14 mouse cellular contexts compared by ENCODE assay signal in genomic region chr11:97738703-97739102, GRCm38 (mm10). TPM values are rescaled to one million over a fixed set of nuclear protein-coding genes. Genes with fewer than 3 reads are reported as not detected.
DNase-seq lines count a peak whose midpoint lies in the region; ATAC-seq and TF ChIP-seq lines count a peak whose summit lies in the region.
"Had no signal": no experiment of that assay in that cellular context is flagged by ENCODE, and none has a peak within 500 bp of the region (broad histone marks: within the 10 kb centered on the region; RNA-seq: fewer than 3 reads in every experiment).

No protein-coding gene starts in this region.

- 67% methylated on average over 6 of the region's 6 CpGs for WGBS in forebrain, postnatal 0 days
- 66% methylated on average over 6 of the region's 6 CpGs for WGBS in forebrain, embryonic 12.5 days
- 68% methylated on average over 6 of the region's 6 CpGs for WGBS in midbrain, postnatal 0 days
- WGBS in midbrain, embryonic 15.5 days = 70% methylated on average over 6 of the region's 6 CpGs
- 63% methylated on average over 6 of the region's 6 CpGs for WGBS in bone marrow, adult 2 months
- 63% methylated on average over 6 of the region's 6 CpGs for WGBS in intestine, embryonic 16.5 days

- TF ChIP-seq CTCF in forebrain, postnatal 0 days (IDR thresholded peaks at IDR 0.05; ENCODE audit: low read depth) = peak; percentile 46
- peak; percentile 56 for TF ChIP-seq CTCF in midbrain, postnatal 0 days (IDR thresholded peaks at IDR 0.05)
- TF ChIP-seq CTCF in bone marrow, adult 2 months (IDR thresholded peaks at IDR 0.05; ENCODE audit: control insufficient read depth, insufficient read depth, low read length) = peak; percentile 44; the same call in 1 of the 2 replicates

- no peaks in the 10 kb centered on the region for H3K9me3 ChIP-seq in forebrain, postnatal 0 days (ENCODE audit: low read length)
- H3K9me3 ChIP-seq in forebrain, embryonic 12.5 days = no peaks in the 10 kb centered on the region
- no peaks in the 10 kb centered on the region for H3K9me3 ChIP-seq in midbrain, postnatal 0 days (ENCODE audit: low read length)
- no peaks in the 10 kb centered on the region for H3K9me3 ChIP-seq in midbrain, embryonic 15.5 days
- no peaks in the 10 kb centered on the region for H3K9me3 ChIP-seq in intestine, embryonic 16.5 days (ENCODE audit: control insufficient read depth, low read length)
- H3K9me3 ChIP-seq: hindbrain, embryonic 15.5 days; liver, embryonic 13.5 days; midbrain, embryonic 13.5 days had no signal

- no peak for ATAC-seq in forebrain, postnatal 0 days
- ATAC-seq in forebrain, embryonic 12.5 days (ENCODE audit: low FRiP score) = no peak
- no peak for ATAC-seq in midbrain, postnatal 0 days (ENCODE audit: low FRiP score)
- ATAC-seq in midbrain, embryonic 15.5 days (replicated peaks) = no peak
- ATAC-seq in intestine, embryonic 16.5 days = no peak
- ATAC-seq: midbrain, embryonic 13.5 days had no signal

- no peak for DNase-seq in forebrain, postnatal 0 days
- DNase-seq in midbrain, postnatal 0 days (ENCODE audit: low spot score) = no peak
- peak; percentile 29 for DNase-seq in retina, postnatal 1 day
- no peak for DNase-seq in cerebellum, postnatal 10 days
- DNase-seq: adrenal gland, postnatal 14 days; cerebellum, postnatal 14 days; liver, embryonic 13.5 days had no signal

- H3K27ac ChIP-seq in forebrain, postnatal 0 days (ENCODE audit: low read depth, low read length) = no peak overlapping the region
- H3K27ac ChIP-seq in forebrain, embryonic 12.5 days = no peak overlapping the region
- no peak overlapping the region for H3K27ac ChIP-seq in midbrain, postnatal 0 days (ENCODE audit: low read depth, low read length)
- H3K27ac ChIP-seq in midbrain, embryonic 15.5 days = no peak overlapping the region
- H3K27ac ChIP-seq in bone marrow, adult 2 months (ENCODE audit: control insufficient read depth, insufficient read depth, low read depth, low read length, poor library complexity) = no peak overlapping the region
- H3K27ac ChIP-seq in intestine, embryonic 16.5 days (ENCODE audit: low read length) = no peak overlapping the region
- H3K27ac ChIP-seq: hindbrain, embryonic 15.5 days; liver, embryonic 13.5 days; midbrain, embryonic 13.5 days had no signal

- no peak for TF ChIP-seq POLR2A in bone marrow, adult 2 months (IDR thresholded peaks at IDR 0.05; ENCODE audit: borderline replicate concordance, control insufficient read depth, low read depth, low read length)

- H3K4me2 ChIP-seq in forebrain, postnatal 0 days (ENCODE audit: low read depth) = no peak overlapping the region
- no peak overlapping the region for H3K4me2 ChIP-seq in forebrain, embryonic 12.5 days
- H3K4me2 ChIP-seq in midbrain, postnatal 0 days (ENCODE audit: low read depth, low read length, poor library complexity, severe bottlenecking) = no peak overlapping the region
- H3K4me2 ChIP-seq in midbrain, embryonic 15.5 days = no peak overlapping the region
- H3K4me2 ChIP-seq in intestine, embryonic 16.5 days (ENCODE audit: low read depth, low read length) = no peak overlapping the region
- H3K4me2 ChIP-seq: hindbrain, embryonic 15.5 days; liver, embryonic 13.5 days; midbrain, embryonic 13.5 days had no signal

- H3K36me3 ChIP-seq in forebrain, postnatal 0 days (ENCODE audit: insufficient read depth) = no peaks in the 10 kb centered on the region
- no peaks in the 10 kb centered on the region; the same call in 1 of the 2 replicates for H3K36me3 ChIP-seq in forebrain, embryonic 12.5 days (replicated peaks)
- H3K36me3 ChIP-seq in midbrain, postnatal 0 days (ENCODE audit: insufficient read depth, low read length) = no peaks in the 10 kb centered on the region
- no peaks in the 10 kb centered on the region for H3K36me3 ChIP-seq in midbrain, embryonic 15.5 days (replicated peaks)
- no peaks in the 10 kb centered on the region for H3K36me3 ChIP-seq in intestine, embryonic 16.5 days (ENCODE audit: control insufficient read depth, insufficient read depth, low read length)
- H3K36me3 ChIP-seq: hindbrain, embryonic 15.5 days; midbrain, embryonic 13.5 days had no signal

- H3K4me3 ChIP-seq in forebrain, postnatal 0 days (ENCODE audit: low read depth, low read length) = no peak overlapping the region
- no peak overlapping the region for H3K4me3 ChIP-seq in forebrain, embryonic 12.5 days (replicated peaks)
- H3K4me3 ChIP-seq in midbrain, postnatal 0 days (ENCODE audit: low read depth, low read length) = no peak overlapping the region
- no peak overlapping the region for H3K4me3 ChIP-seq in midbrain, embryonic 15.5 days
- H3K4me3 ChIP-seq in bone marrow, adult 2 months (replicated peaks; ENCODE audit: control insufficient read depth, low read depth, low read length) = no peak overlapping the region
- H3K4me3 ChIP-seq in intestine, embryonic 16.5 days (ENCODE audit: low read length) = no peak overlapping the region
- H3K4me3 ChIP-seq: hindbrain, embryonic 15.5 days; liver, embryonic 13.5 days; midbrain, embryonic 13.5 days had no signal

- H3K9ac ChIP-seq in forebrain, postnatal 0 days = no peak overlapping the region
- H3K9ac ChIP-seq in forebrain, embryonic 12.5 days = no peak overlapping the region
- H3K9ac ChIP-seq in midbrain, postnatal 0 days (replicated peaks; ENCODE audit: low read length, poor library complexity, severe bottlenecking) = no peak overlapping the region
- H3K9ac ChIP-seq in midbrain, embryonic 15.5 days = no peak overlapping the region
- no peak overlapping the region for H3K9ac ChIP-seq in intestine, embryonic 16.5 days (ENCODE audit: low read depth, low read length)
- H3K9ac ChIP-seq: hindbrain, embryonic 15.5 days; liver, embryonic 13.5 days; midbrain, embryonic 13.5 days had no signal

- peaks cover 17% of the 10 kb centered on the region for H3K4me1 ChIP-seq in forebrain, postnatal 0 days (ENCODE audit: insufficient read depth)
- peaks cover 31% of the 10 kb centered on the region for H3K4me1 ChIP-seq in forebrain, embryonic 12.5 days
- H3K4me1 ChIP-seq in midbrain, postnatal 0 days (ENCODE audit: insufficient read depth, low read length) = peaks cover 17% of the 10 kb centered on the region
- H3K4me1 ChIP-seq in midbrain, embryonic 15.5 days = peaks cover 29% of the 10 kb centered on the region
- H3K4me1 ChIP-seq in bone marrow, adult 2 months (ENCODE audit: control insufficient read depth, insufficient read depth, low read length) = peaks cover 4% of the 10 kb centered on the region
- H3K4me1 ChIP-seq in intestine, embryonic 16.5 days (ENCODE audit: control insufficient read depth, insufficient read depth, low read length) = peaks cover 15% of the 10 kb centered on the region

- no peaks in the 10 kb centered on the region for H3K27me3 ChIP-seq in forebrain, postnatal 0 days (ENCODE audit: insufficient read depth, low read length)
- H3K27me3 ChIP-seq in forebrain, embryonic 12.5 days = no peaks in the 10 kb centered on the region
- no peaks in the 10 kb centered on the region for H3K27me3 ChIP-seq in midbrain, postnatal 0 days (ENCODE audit: insufficient read depth, low read length)
- H3K27me3 ChIP-seq in midbrain, embryonic 15.5 days (replicated peaks) = no peaks in the 10 kb centered on the region
- H3K27me3 ChIP-seq in intestine, embryonic 16.5 days (replicated peaks; ENCODE audit: control insufficient read depth, insufficient read depth, low read length) = no peaks in the 10 kb centered on the region
- H3K27me3 ChIP-seq: hindbrain, embryonic 15.5 days; liver, embryonic 13.5 days; midbrain, embryonic 13.5 days had no signal

RNA-seq across cellular contexts. Expression of gene Pip4k2b, which starts 5.8 kb away (rescaled TPM):
- 131 and 146 TPM in 2 replicates for total RNA-seq in forebrain, postnatal 0 days (2014; rRNA removed)
- 4.2 and 4.6 TPM in 2 replicates for polyA plus RNA-seq in forebrain, postnatal 0 days (2015; fragmentation: Nextera tagmentation; extraction: Ambion mirVana)
- 2.7 and 2.8 TPM in 2 replicates for polyA plus RNA-seq in forebrain, embryonic 12.5 days (2016; fragmentation: Nextera tagmentation; extraction: Ambion mirVana)
- total RNA-seq in midbrain, postnatal 0 days (2014; rRNA removed) = 149 and 166 TPM in 2 replicates
- polyA plus RNA-seq in midbrain, postnatal 0 days (2015; fragmentation: Nextera tagmentation; extraction: Ambion mirVana) = 4.1 and 5.2 TPM in 2 replicates
- 4.3 and 4.9 TPM in 2 replicates for polyA plus RNA-seq in midbrain, embryonic 15.5 days (2015; fragmentation: Nextera tagmentation; extraction: Ambion mirVana)
- 9.5 and 11.7 TPM in 2 replicates for polyA plus RNA-seq in bone marrow, adult 2 months (2011; ENCODE audit: insufficient read depth, insufficient read length, low replicate concordance, missing spikeins)
- polyA plus RNA-seq in intestine, embryonic 16.5 days (2015; fragmentation: Nextera tagmentation; extraction: Ambion mirVana) = 0.71 and 0.86 TPM in 2 replicates

RNA-seq across cellular contexts. Expression of gene Cwc25, which starts 27.7 kb away (rescaled TPM):
- total RNA-seq in forebrain, postnatal 0 days (2014; rRNA removed) = 15.2 and 15.5 TPM in 2 replicates
- polyA plus RNA-seq in forebrain, postnatal 0 days (2015; fragmentation: Nextera tagmentation; extraction: Ambion mirVana) = 7.8 and 11.8 TPM in 2 replicates
- polyA plus RNA-seq in forebrain, embryonic 12.5 days (2016; fragmentation: Nextera tagmentation; extraction: Ambion mirVana) = 21.5 and 22.4 TPM in 2 replicates
- total RNA-seq in midbrain, postnatal 0 days (2014; rRNA removed) = 11.8 and 16.0 TPM in 2 replicates
- 12.0 TPM in 2 replicates for polyA plus RNA-seq in midbrain, postnatal 0 days (2015; fragmentation: Nextera tagmentation; extraction: Ambion mirVana)
- polyA plus RNA-seq in midbrain, embryonic 15.5 days (2015; fragmentation: Nextera tagmentation; extraction: Ambion mirVana) = 16.2 and 17.6 TPM in 2 replicates
- 10.4 and 11.7 TPM in 2 replicates for polyA plus RNA-seq in bone marrow, adult 2 months (2011; ENCODE audit: insufficient read depth, insufficient read length, low replicate concordance, missing spikeins)
- 11.1 and 11.9 TPM in 2 replicates for polyA plus RNA-seq in intestine, embryonic 16.5 days (2015; fragmentation: Nextera tagmentation; extraction: Ambion mirVana)

RNA-seq across cellular contexts. Expression of gene Psmb3, which starts 35.5 kb away (rescaled TPM):
- total RNA-seq in forebrain, postnatal 0 days (2014; rRNA removed) = 322 and 350 TPM in 2 replicates
- 499 and 621 TPM in 2 replicates for polyA plus RNA-seq in forebrain, postnatal 0 days (2015; fragmentation: Nextera tagmentation; extraction: Ambion mirVana)
- polyA plus RNA-seq in forebrain, embryonic 12.5 days (2016; fragmentation: Nextera tagmentation; extraction: Ambion mirVana) = 457 TPM in 2 replicates
- total RNA-seq in midbrain, postnatal 0 days (2014; rRNA removed) = 386 and 449 TPM in 2 replicates
- polyA plus RNA-seq in midbrain, postnatal 0 days (2015; fragmentation: Nextera tagmentation; extraction: Ambion mirVana) = 473 and 491 TPM in 2 replicates
- polyA plus RNA-seq in midbrain, embryonic 15.5 days (2015; fragmentation: Nextera tagmentation; extraction: Ambion mirVana) = 421 and 431 TPM in 2 replicates
- polyA plus RNA-seq in bone marrow, adult 2 months (2011; ENCODE audit: insufficient read depth, insufficient read length, low replicate concordance, missing spikeins) = 138 and 152 TPM in 2 replicates
- 419 and 429 TPM in 2 replicates for polyA plus RNA-seq in intestine, embryonic 16.5 days (2015; fragmentation: Nextera tagmentation; extraction: Ambion mirVana)

RNA-seq across cellular contexts. Expression of gene 1700001P01Rik, which starts 37.0 kb away (rescaled TPM):
- not detected in 2 replicates for total RNA-seq in forebrain, postnatal 0 days (2014; rRNA removed)
- polyA plus RNA-seq in forebrain, postnatal 0 days (2015; fragmentation: Nextera tagmentation; extraction: Ambion mirVana) = 0.27 and 0.33 TPM in 2 replicates
- 0.55 and 1.0 TPM in 2 replicates for polyA plus RNA-seq in forebrain, embryonic 12.5 days (2016; fragmentation: Nextera tagmentation; extraction: Ambion mirVana)
- total RNA-seq in midbrain, postnatal 0 days (2014; rRNA removed) = not detected in 2 replicates
- polyA plus RNA-seq in midbrain, postnatal 0 days (2015; fragmentation: Nextera tagmentation; extraction: Ambion mirVana) = 0.29 TPM in 1 of 2 replicates, not detected in the other
- polyA plus RNA-seq in midbrain, embryonic 15.5 days (2015; fragmentation: Nextera tagmentation; extraction: Ambion mirVana) = 0.50 and 1.1 TPM in 2 replicates
- not detected in 2 replicates for polyA plus RNA-seq in bone marrow, adult 2 months (2011; ENCODE audit: insufficient read depth, insufficient read length, low replicate concordance, missing spikeins)
- not detected in 2 replicates for polyA plus RNA-seq in intestine, embryonic 16.5 days (2015; fragmentation: Nextera tagmentation; extraction: Ambion mirVana)
- total RNA-seq: adrenal gland, postnatal 14 days; granulocyte monocyte progenitor cell, adult 5-6 weeks had no signal

RNA-seq across cellular contexts. Expression of gene Pcgf2, which starts 38.4 kb away (rescaled TPM):
- total RNA-seq in forebrain, postnatal 0 days (2014; rRNA removed) = 13.0 and 21.9 TPM in 2 replicates
- 10.0 and 12.6 TPM in 2 replicates for polyA plus RNA-seq in forebrain, postnatal 0 days (2015; fragmentation: Nextera tagmentation; extraction: Ambion mirVana)
- 24.2 TPM in 2 replicates for polyA plus RNA-seq in forebrain, embryonic 12.5 days (2016; fragmentation: Nextera tagmentation; extraction: Ambion mirVana)
- total RNA-seq in midbrain, postnatal 0 days (2014; rRNA removed) = 16.0 and 19.6 TPM in 2 replicates
- 14.2 and 16.7 TPM in 2 replicates for polyA plus RNA-seq in midbrain, postnatal 0 days (2015; fragmentation: Nextera tagmentation; extraction: Ambion mirVana)
- polyA plus RNA-seq in midbrain, embryonic 15.5 days (2015; fragmentation: Nextera tagmentation; extraction: Ambion mirVana) = 23.1 TPM in 2 replicates
- polyA plus RNA-seq in bone marrow, adult 2 months (2011; ENCODE audit: insufficient read depth, insufficient read length, low replicate concordance, missing spikeins) = 7.0 and 10.7 TPM in 2 replicates
- 11.9 and 12.1 TPM in 2 replicates for polyA plus RNA-seq in intestine, embryonic 16.5 days (2015; fragmentation: Nextera tagmentation; extraction: Ambion mirVana)
